Mouse (Mus musculus) liver, embryonic 11.5 days (tissue): ENCODE results near the gene Cd93. TPM values are rescaled to one million over a fixed set of nuclear protein-coding genes. Genes with fewer than 3 reads are reported as not detected.

Experiments used
- ATAC-seq: fragments of 200-750 bp; cut with Nextera tagmentation; replicated peaks from 2 replicates; pipeline ENCODE4 v1.8.0; 2017; ENCODE audit warnings: moderate number of reproducible peaks, mild to moderate bottlenecking, moderate TSS enrichment, moderate library complexity; ENCODE audit not compliant: low FRiP score
- DNase-seq: peaks from one replicate; pipeline ENCODE4 v3.0.0-alpha.2; 2017; ENCODE audit warnings: low spot score
- H3K27ac ChIP-seq: fragments of 300-500 bp; sonication (generic); 2 replicates; pipeline ENCODE4 v1.5.1; 2014; ENCODE audit warnings: mild to moderate bottlenecking, low read depth, low read length, control low read depth
- H3K27me3 ChIP-seq: fragments of 300-500 bp; sonication (generic); replicated peaks from 2 replicates; pipeline ENCODE4 v1.6.1; 2014; ENCODE audit warnings: low read length, mixed read lengths; ENCODE audit not compliant: control insufficient read depth, insufficient read depth
- H3K36me3 ChIP-seq: fragments of 300-500 bp; sonication (generic); 2 replicates; pipeline ENCODE4 v1.6.1; 2014; ENCODE audit warnings: mild to moderate bottlenecking, low read length, moderate library complexity, mixed read lengths; ENCODE audit not compliant: control insufficient read depth, insufficient read depth
- H3K4me1 ChIP-seq: fragments of 300-500 bp; sonication (generic); replicated peaks from 2 replicates; pipeline ENCODE4 v1.6.1; 2014; ENCODE audit warnings: low read length, mixed read lengths; ENCODE audit not compliant: control insufficient read depth, insufficient read depth
- H3K4me2 ChIP-seq: fragments of 300-500 bp; sonication (generic); 2 replicates; pipeline ENCODE4 v1.6.1; 2014; ENCODE audit warnings: mild to moderate bottlenecking, control low read depth, moderate library complexity
- H3K4me3 ChIP-seq: fragments of 300-500 bp; sonication (generic); 2 replicates; pipeline ENCODE4 v1.5.1; 2014; ENCODE audit warnings: low read depth, low read length, control low read depth
- H3K9ac ChIP-seq: fragments of 300-500 bp; sonication (generic); 2 replicates; pipeline ENCODE4 v1.6.1; 2014; ENCODE audit warnings: low read depth, low read length, control low read depth
- H3K9me3 ChIP-seq: fragments of 300-500 bp; sonication (generic); 2 replicates; pipeline ENCODE4 v1.6.1; 2016; ENCODE audit warnings: low read length, inconsistent platforms, mixed read lengths; ENCODE audit not compliant: control insufficient read depth
- WGBS: fragments of 180-500 bp; shearing (Covaris S2); extraction: QIAGEN DNeasy Blood & Tissue Kit; methylation state at CpG from one replicate; pipeline ENCODE4 v1.1.7; 2014; 5-methylcytosine and 5-hydroxymethylcytosine counted together
- polyA plus RNA-seq: library from polyadenylated mRNA; unstranded; fragments of >200 nt; fragmentation: Nextera tagmentation; extraction: Ambion mirVana; gene quantifications from 2 replicates; pipeline ENCODE4 v1.2.1, GENCODE M21; 2014

Cd93 gene
- polyA plus RNA-seq, 1 experiment from 2014 or later: 5.0 TPM

GRCm38 (mm10) chr2:148432346-148432745 is 11.0 kb downstream of the Cd93 start:
- no peak for ATAC-seq
- no peaks in the 10 kb centered on the region for H3K36me3 ChIP-seq
- H3K27me3 ChIP-seq: no peaks in the 10 kb centered on the region
- H3K27ac ChIP-seq: no peak overlapping the region
- no peak for DNase-seq
- no peaks in the 10 kb centered on the region for H3K9me3 ChIP-seq
- 55% methylated on average over 2 of the region's 2 CpGs for WGBS
- no peak overlapping the region for H3K4me3 ChIP-seq
- H3K4me1 ChIP-seq: no peaks in the 10 kb centered on the region
- H3K9ac ChIP-seq: no peak overlapping the region
- H3K4me2 ChIP-seq: no peak overlapping the region

GRCm38 (mm10) chr2:148430941-148431340 is 12.4 kb downstream of the Cd93 start:
- Histone ChIP-seq H3K9me3 (no peaks in the 10 kb centered on the region), H3K9ac (no peak overlapping the region), H3K27ac (no peak overlapping the region), H3K27me3 (no peaks in the 10 kb centered on the region), H3K4me3 (no peak overlapping the region), H3K4me1 (no peaks in the 10 kb centered on the region), H3K4me2 (no peak overlapping the region), H3K36me3 (no peaks in the 10 kb centered on the region)
- WGBS: 74% methylated on average over 4 of the region's 4 CpGs
- ATAC-seq (no peak), DNase-seq (no peak)

DNA sequence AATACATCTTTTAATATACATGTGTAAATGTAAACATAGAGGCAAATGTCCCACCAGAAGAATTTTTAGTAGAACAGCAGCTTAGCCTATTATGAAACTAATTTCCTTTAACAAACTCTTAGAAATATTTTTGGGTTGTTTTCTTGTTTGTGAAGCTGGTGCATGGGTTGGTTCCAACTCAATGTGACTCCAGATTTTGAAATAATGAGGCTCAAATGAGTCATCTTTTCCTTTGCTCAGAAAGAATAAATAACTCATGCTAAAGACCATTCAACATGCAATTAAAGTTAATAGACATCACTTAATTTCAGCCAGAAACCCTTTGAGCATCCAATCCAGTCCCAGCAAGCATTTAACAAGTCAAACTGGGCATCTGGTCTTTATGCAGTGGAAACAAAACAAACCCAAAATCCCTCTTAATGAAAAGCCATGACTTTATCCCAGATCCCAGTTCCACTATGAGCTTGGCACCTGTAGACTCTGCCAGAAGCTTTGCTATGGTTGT is 14.3 kb downstream of the Cd93 start:
- Histone ChIP-seq H3K4me1 (no peaks in the 10 kb centered on the region), H3K27ac (no peak overlapping the region), H3K9me3 (no peaks in the 10 kb centered on the region), H3K27me3 (no peaks in the 10 kb centered on the region), H3K4me3 (no peak overlapping the region), H3K4me2 (no peak overlapping the region), H3K9ac (no peak overlapping the region), H3K36me3 (no peaks in the 10 kb centered on the region)
- DNase-seq (no peak), ATAC-seq (no peak)

- no peak for DNase-seq
- no peak overlapping the region for H3K4me2 ChIP-seq
- no peaks in the 10 kb centered on the region for H3K36me3 ChIP-seq
- H3K9me3 ChIP-seq: no peaks in the 10 kb centered on the region
- H3K4me3 ChIP-seq: no peak overlapping the region
- no peak for ATAC-seq
- H3K27me3 ChIP-seq: no peaks in the 10 kb centered on the region
- WGBS: 74% methylated on average over 3 of the region's 3 CpGs
- no peak overlapping the region for H3K27ac ChIP-seq
- H3K4me1 ChIP-seq: no peaks in the 10 kb centered on the region
- H3K9ac ChIP-seq: no peak overlapping the region
These were observed 14.8 kb downstream of the Cd93 start for GRCm38 (mm10) chr2:148428523-148428922.

GRCm38 (mm10) chr2:148427553-148427952 is 15.8 kb downstream of the Cd93 start:
- DNase-seq (no peak), ATAC-seq (no peak)
- Histone ChIP-seq H3K27ac (no peak overlapping the region), H3K4me2 (no peak overlapping the region), H3K27me3 (no peaks in the 10 kb centered on the region), H3K36me3 (no peaks in the 10 kb centered on the region), H3K9me3 (no peaks in the 10 kb centered on the region), H3K4me1 (no peaks in the 10 kb centered on the region), H3K4me3 (no peak overlapping the region), H3K9ac (no peak overlapping the region)
- 84% methylated on average over 3 of the region's 3 CpGs for WGBS

GRCm38 (mm10) chr2:148425709-148426382 is 17.5 kb downstream of the Cd93 start:
- Histone ChIP-seq H3K9ac (no peak overlapping the region), H3K9me3 (no peaks in the 10 kb centered on the region), H3K36me3 (no peaks in the 10 kb centered on the region), H3K27ac (no peak overlapping the region), H3K4me1 (no peaks in the 10 kb centered on the region), H3K27me3 (no peaks in the 10 kb centered on the region), H3K4me2 (no peak overlapping the region), H3K4me3 (no peak overlapping the region)
- DNase-seq (no peak), ATAC-seq (no peak)
- 81% methylated on average over 5 of the region's 5 CpGs for WGBS

DNA sequence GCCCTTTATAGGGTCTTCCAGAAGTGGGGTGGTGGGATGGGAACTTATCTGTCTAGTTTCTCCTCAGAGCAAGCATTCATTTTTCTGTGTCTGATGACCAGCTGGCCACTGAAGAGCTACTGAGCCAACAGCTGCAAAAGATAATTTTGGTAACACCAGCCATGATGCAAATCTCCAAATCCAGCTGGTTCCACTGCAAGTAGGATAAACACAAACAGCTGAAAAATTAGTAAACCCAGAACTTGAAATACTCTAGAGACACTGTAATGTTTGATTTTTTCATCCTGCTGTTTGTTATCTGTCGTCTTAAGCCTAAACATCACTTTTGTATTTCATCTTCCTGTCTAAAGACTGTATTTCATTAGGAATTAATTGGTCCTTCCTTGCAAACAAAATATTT is 21.7 kb downstream of the Cd93 start:
- H3K27me3 ChIP-seq: no peaks in the 10 kb centered on the region
- no peaks in the 10 kb centered on the region for H3K9me3 ChIP-seq
- ATAC-seq (no peak), DNase-seq (no peak)
- H3K36me3 ChIP-seq: no peaks in the 10 kb centered on the region
- H3K27ac ChIP-seq: no peak overlapping the region
- no peaks in the 10 kb centered on the region for H3K4me1 ChIP-seq
- H3K4me3 ChIP-seq: no peak overlapping the region
- H3K9ac ChIP-seq: no peak overlapping the region
- 69% methylated on average over 1 of the region's 1 CpGs for WGBS
- no peak overlapping the region for H3K4me2 ChIP-seq

DNA sequence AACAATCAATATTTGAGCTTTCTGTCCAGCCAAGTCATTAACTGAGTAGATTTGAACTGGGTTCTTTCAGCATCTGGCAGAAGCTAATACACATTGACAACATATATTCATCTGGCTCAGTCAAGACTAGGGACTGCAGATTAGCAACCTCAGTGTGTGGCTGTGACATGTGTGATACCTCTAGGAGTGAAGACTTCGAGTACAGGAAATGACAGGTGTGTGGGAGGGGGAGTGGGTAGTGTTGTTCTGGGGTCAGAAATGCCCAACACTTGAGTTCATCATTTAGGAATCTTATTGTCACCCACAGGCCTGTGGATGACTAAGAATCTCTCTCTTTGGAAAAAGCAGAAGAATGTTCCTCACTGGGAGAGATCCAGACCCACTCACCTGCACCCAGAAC is 22.3 kb downstream of the Cd93 start:
- no peaks in the 10 kb centered on the region for H3K27me3 ChIP-seq
- no peaks in the 10 kb centered on the region for H3K36me3 ChIP-seq
- ATAC-seq (no peak), DNase-seq (no peak)
- no peak overlapping the region for H3K4me2 ChIP-seq
- no peak overlapping the region for H3K27ac ChIP-seq
- no peaks in the 10 kb centered on the region for H3K9me3 ChIP-seq
- WGBS: 40% methylated on average over 1 of the region's 1 CpGs
- H3K4me1 ChIP-seq: no peaks in the 10 kb centered on the region
- no peak overlapping the region for H3K4me3 ChIP-seq
- H3K9ac ChIP-seq: no peak overlapping the region

DNA sequence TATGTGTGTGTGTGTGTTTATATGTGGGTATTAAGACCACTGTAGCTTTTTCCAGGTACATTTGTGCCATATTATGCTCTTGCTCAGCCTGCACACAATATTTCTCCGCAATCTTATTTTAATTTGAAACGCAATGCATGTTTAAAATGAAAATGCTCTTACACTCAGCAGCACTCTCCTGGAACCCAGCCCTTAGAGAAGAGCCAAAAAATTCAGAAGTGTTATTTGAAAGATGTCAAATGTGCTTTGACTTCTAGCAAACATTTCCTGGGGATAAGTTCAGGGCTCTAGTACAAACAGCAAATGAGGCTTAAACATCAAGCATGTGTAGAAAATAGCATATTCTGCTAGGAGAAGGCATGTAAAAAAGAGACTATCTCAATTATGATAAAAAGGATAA is 23.6 kb downstream of the Cd93 start:
- WGBS: 92% methylated on average over 2 of the region's 2 CpGs
- H3K4me3 ChIP-seq: no peak overlapping the region
- no peaks in the 10 kb centered on the region for H3K4me1 ChIP-seq
- H3K36me3 ChIP-seq: no peaks in the 10 kb centered on the region
- H3K9ac ChIP-seq: no peak overlapping the region
- H3K27me3 ChIP-seq: no peaks in the 10 kb centered on the region
- H3K27ac ChIP-seq: no peak overlapping the region
- ATAC-seq (no peak), DNase-seq (no peak)
- no peak overlapping the region for H3K4me2 ChIP-seq
- H3K9me3 ChIP-seq: no peaks in the 10 kb centered on the region
